Mouse (Mus musculus): ENCODE measurements around the gene Jund.

- TF ChIP-seq POLR2A (IDR thresholded peaks at IDR 0.05; ENCODE audit: insufficient read depth, low read depth, low read length) (no peak), CTCF (IDR thresholded peaks at IDR 0.05) (no peak)
Measured at GRCm38 (mm10) chr8:70715086-70715485, 16.3 kb downstream of the Jund start.

Data from heart, adult 2 months (tissue).